Mouse (Mus musculus): ENCODE measurements around the gene Fyn. TPM values are rescaled to one million over a fixed set of nuclear protein-coding genes. Genes with fewer than 3 reads are reported as not detected.

Gene Fyn
- polyA plus RNA-seq, 1 experiment = 76.1 TPM

DNA sequence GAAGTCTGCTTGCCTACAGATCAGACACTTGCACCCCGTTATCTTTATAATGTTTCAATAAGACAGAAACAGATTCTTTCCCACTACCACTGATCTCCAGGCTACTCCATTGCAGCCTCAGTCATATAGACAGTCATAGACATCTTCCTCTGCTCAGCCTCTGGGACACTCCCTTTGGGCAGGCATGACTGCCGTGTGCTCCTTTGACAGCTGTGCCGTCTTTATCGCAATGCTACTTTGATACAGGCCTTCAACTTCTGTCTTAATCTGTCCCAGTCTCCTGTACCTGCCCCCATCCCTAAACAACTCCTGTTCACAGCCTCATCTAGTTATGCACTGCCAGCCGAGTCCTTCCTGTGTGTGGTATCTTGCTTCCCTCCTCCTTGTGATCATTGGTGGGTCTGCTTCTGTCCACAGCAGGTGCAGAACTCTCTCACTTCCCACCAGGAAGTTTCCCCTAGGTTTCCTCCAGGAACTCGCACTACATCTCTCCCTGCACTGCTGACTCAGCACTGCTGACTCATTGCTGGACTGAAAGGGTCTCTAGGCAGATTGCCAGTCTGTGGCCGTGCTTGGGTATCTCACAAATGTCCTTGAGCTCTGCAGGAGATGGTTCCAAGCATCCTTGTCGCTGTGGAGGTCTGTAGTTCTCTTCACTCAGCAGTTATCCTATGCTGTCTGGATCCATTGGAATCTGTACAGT is 43.4 kb downstream of the Fyn start:
- no peak overlapping the region for H3K27ac ChIP-seq (ENCODE audit: control insufficient read depth, insufficient read depth, low read length)
- H3K27me3 ChIP-seq (ENCODE audit: control insufficient read depth, insufficient read depth, low read length) = no peaks in the 10 kb centered on the region
- WGBS = 68% methylated on average over 8 of the region's 8 CpGs
- H3K4me3 ChIP-seq (ENCODE audit: control insufficient read depth, insufficient read depth, low read length) = no peak overlapping the region
- no peaks in the 10 kb centered on the region for H3K36me3 ChIP-seq (ENCODE audit: control insufficient read depth, insufficient read depth, low read length)
- H3K4me1 ChIP-seq (replicated peaks; ENCODE audit: control insufficient read depth, insufficient read depth, low read length) = peaks cover 15% of the 10 kb centered on the region
- TF ChIP-seq CTCF (IDR thresholded peaks at IDR 0.05; ENCODE audit: borderline replicate concordance, control insufficient read depth, extremely low read depth, insufficient read depth, low read length, poor library complexity) = no peak
- no peak for TF ChIP-seq POLR2A (IDR thresholded peaks at IDR 0.05; ENCODE audit: control insufficient read depth, extremely low read depth, insufficient read depth, low read length, poor library complexity)
- DNase-seq = no peak

DNA sequence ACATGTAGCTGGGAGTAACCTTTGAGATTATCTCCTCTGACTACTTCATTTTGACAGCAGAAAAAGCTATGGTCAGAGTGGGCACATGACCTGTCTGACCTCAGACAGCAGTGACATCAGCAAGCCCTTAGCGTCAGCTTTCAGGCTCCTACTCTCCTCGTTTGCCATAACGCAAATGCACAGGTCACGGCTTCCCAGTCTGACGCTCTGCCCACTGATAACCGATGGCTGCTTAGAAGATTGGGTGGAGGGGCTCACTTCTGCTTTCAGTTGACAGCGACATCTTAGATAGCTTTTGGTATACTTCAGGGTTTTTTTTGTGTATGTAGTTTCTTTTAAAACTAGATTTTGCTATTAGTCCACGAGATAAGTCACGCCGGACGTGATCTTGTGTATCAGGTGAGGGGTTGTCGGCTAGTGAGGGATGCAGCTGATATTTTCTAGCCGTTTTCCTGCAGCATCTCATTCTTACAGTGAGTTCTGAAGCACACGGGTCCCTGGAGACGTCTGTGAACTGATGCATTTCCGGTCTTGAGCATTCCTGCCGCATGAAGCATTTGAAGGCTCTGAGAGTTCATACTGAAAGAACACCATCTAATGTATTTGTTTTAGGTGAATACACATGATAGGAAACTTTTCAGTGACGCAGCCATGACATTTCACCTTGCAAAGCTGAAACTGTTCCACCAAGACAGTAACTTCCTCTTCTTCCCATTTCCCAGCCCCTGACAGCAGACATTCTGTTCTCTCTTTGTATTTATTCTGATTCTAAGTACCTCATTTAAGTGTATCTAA is 44.4 kb downstream of the Fyn start:
- H3K4me3 ChIP-seq (ENCODE audit: control insufficient read depth, insufficient read depth, low read length) = no peak overlapping the region
- H3K4me1 ChIP-seq (replicated peaks; ENCODE audit: control insufficient read depth, insufficient read depth, low read length) = peaks cover 19% of the 10 kb centered on the region
- H3K36me3 ChIP-seq (ENCODE audit: control insufficient read depth, insufficient read depth, low read length) = no peaks in the 10 kb centered on the region
- WGBS = 53% methylated on average over 18 of the region's 18 CpGs
- TF ChIP-seq CTCF (IDR thresholded peaks at IDR 0.05; ENCODE audit: borderline replicate concordance, control insufficient read depth, extremely low read depth, insufficient read depth, low read length, poor library complexity) = no peak
- TF ChIP-seq POLR2A (IDR thresholded peaks at IDR 0.05; ENCODE audit: control insufficient read depth, extremely low read depth, insufficient read depth, low read length, poor library complexity) = no peak
- no peak for DNase-seq
- H3K27me3 ChIP-seq (ENCODE audit: control insufficient read depth, insufficient read depth, low read length) = no peaks in the 10 kb centered on the region
- no peak overlapping the region for H3K27ac ChIP-seq (ENCODE audit: control insufficient read depth, insufficient read depth, low read length)

DNA sequence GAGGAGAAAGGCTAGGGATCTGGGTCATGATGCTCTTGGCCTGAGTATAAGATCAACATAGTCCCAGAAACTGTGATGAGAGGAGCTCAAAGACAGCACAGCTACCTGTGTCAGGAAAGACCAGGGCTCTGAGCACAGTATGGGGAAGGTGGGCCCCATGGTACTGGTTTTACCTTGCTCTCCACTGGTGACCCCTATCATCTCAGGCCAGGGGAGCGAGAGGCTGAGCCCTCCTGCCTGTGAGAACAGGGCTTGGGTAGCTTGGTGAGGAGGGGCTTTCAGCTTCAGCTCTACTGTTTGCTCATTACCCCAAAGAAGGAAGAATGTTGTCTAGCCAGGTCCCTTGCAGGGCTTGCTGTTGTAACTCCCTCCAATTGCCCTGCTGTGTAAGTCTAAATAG is 45.4 kb downstream of the Fyn start:
- Histone ChIP-seq H3K4me3 (ENCODE audit: control insufficient read depth, insufficient read depth, low read length) (no peak overlapping the region), H3K4me1 (replicated peaks; ENCODE audit: control insufficient read depth, insufficient read depth, low read length) (peaks cover 22% of the 10 kb centered on the region), H3K27ac (ENCODE audit: control insufficient read depth, insufficient read depth, low read length) (no peak overlapping the region), H3K36me3 (ENCODE audit: control insufficient read depth, insufficient read depth, low read length) (no peaks in the 10 kb centered on the region), H3K27me3 (ENCODE audit: control insufficient read depth, insufficient read depth, low read length) (no peaks in the 10 kb centered on the region)
- TF ChIP-seq CTCF (IDR thresholded peaks at IDR 0.05; ENCODE audit: borderline replicate concordance, control insufficient read depth, extremely low read depth, insufficient read depth, low read length, poor library complexity) (no peak), POLR2A (IDR thresholded peaks at IDR 0.05; ENCODE audit: control insufficient read depth, extremely low read depth, insufficient read depth, low read length, poor library complexity) (no peak)
- WGBS = 95% methylated on average over 1 of the region's 1 CpGs
- DNase-seq = no peak

DNA sequence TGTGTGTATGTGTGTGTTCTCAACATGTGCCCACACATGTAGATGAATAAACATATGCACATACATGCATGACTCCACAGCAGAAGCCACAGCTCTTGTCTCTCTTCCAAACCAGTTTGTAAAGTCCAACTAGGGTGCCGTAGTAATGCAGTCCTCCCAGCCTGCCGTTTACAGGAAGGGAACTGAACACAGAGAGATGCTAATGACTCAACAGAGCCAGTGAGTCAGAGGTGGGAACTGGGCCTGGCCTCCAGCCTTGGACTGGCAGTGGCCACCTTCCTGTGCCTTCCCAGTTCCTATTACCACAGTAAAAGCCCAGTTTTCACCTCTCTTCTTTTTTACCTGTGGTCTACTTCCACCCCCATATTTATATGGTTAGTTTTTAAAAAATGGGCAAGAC is 46.9 kb downstream of the Fyn start:
- 72% methylated on average over 2 of the region's 2 CpGs for WGBS
- Histone ChIP-seq H3K4me1 (replicated peaks; ENCODE audit: control insufficient read depth, insufficient read depth, low read length) (peaks cover 22% of the 10 kb centered on the region), H3K27me3 (ENCODE audit: control insufficient read depth, insufficient read depth, low read length) (no peaks in the 10 kb centered on the region), H3K4me3 (ENCODE audit: control insufficient read depth, insufficient read depth, low read length) (no peak overlapping the region), H3K36me3 (ENCODE audit: control insufficient read depth, insufficient read depth, low read length) (no peaks in the 10 kb centered on the region), H3K27ac (ENCODE audit: control insufficient read depth, insufficient read depth, low read length) (no peak overlapping the region)
- TF ChIP-seq CTCF (IDR thresholded peaks at IDR 0.05; ENCODE audit: borderline replicate concordance, control insufficient read depth, extremely low read depth, insufficient read depth, low read length, poor library complexity) = no peak
- TF ChIP-seq POLR2A (IDR thresholded peaks at IDR 0.05; ENCODE audit: control insufficient read depth, extremely low read depth, insufficient read depth, low read length, poor library complexity) = no peak
- DNase-seq = no peak

DNA sequence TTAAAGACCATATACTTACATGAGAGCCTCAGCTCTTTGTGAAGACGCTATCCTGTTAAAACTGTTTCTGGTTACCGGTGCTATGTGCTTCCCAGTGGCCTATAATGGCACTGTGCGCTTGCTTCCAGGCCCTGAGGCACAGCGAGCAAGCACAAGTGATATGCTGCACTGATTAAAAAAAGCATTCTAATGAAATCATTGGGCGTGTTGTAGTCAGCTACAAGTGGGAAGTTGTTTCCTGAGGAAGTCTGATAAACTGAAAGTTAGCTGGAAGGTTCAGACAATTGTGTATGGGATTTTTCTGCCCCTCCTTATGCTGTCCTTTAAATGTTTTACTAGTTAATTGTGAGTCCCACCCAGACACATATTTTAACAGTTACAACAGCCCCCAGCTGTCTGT is 49.0 kb downstream of the Fyn start:
- WGBS = 75% methylated on average over 5 of the region's 5 CpGs
- Histone ChIP-seq H3K4me1 (replicated peaks; ENCODE audit: control insufficient read depth, insufficient read depth, low read length) (peaks cover 24% of the 10 kb centered on the region), H3K27ac (ENCODE audit: control insufficient read depth, insufficient read depth, low read length) (no peak overlapping the region), H3K27me3 (ENCODE audit: control insufficient read depth, insufficient read depth, low read length) (no peaks in the 10 kb centered on the region), H3K4me3 (ENCODE audit: control insufficient read depth, insufficient read depth, low read length) (no peak overlapping the region), H3K36me3 (ENCODE audit: control insufficient read depth, insufficient read depth, low read length) (no peaks in the 10 kb centered on the region)
- no peak for TF ChIP-seq POLR2A (IDR thresholded peaks at IDR 0.05; ENCODE audit: control insufficient read depth, extremely low read depth, insufficient read depth, low read length, poor library complexity)
- no peak for TF ChIP-seq CTCF (IDR thresholded peaks at IDR 0.05; ENCODE audit: borderline replicate concordance, control insufficient read depth, extremely low read depth, insufficient read depth, low read length, poor library complexity)
- DNase-seq = no peak

DNA sequence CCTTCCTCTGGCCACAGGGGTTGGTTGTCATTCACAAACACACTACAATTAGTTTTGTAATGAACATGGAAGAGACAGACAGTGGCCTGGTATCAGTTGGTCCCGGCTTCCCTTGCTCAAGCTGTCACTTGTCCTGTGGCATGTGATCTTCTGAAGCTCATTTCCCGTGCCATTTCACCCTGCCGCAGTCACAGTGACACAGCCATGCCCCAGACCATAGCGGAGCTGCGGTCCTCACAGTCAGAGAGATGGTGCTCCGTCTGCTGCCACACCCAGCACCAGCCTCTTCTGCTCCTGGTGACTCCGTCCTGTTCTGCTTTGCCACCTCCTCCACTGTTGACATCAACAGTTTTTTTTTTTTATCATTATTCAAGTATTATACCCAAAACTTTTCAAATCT is 49.7 kb downstream of the Fyn start:
- TF ChIP-seq CTCF (IDR thresholded peaks at IDR 0.05; ENCODE audit: borderline replicate concordance, control insufficient read depth, extremely low read depth, insufficient read depth, low read length, poor library complexity) (no peak), POLR2A (IDR thresholded peaks at IDR 0.05; ENCODE audit: control insufficient read depth, extremely low read depth, insufficient read depth, low read length, poor library complexity) (no peak)
- Histone ChIP-seq H3K4me1 (replicated peaks; ENCODE audit: control insufficient read depth, insufficient read depth, low read length) (peaks cover 21% of the 10 kb centered on the region), H3K27ac (ENCODE audit: control insufficient read depth, insufficient read depth, low read length) (no peak overlapping the region), H3K36me3 (ENCODE audit: control insufficient read depth, insufficient read depth, low read length) (no peaks in the 10 kb centered on the region), H3K27me3 (ENCODE audit: control insufficient read depth, insufficient read depth, low read length) (no peaks in the 10 kb centered on the region), H3K4me3 (ENCODE audit: control insufficient read depth, insufficient read depth, low read length) (no peak overlapping the region)
- DNase-seq = no peak
- WGBS = 88% methylated on average over 7 of the region's 7 CpGs
